Mouse (Mus musculus) hindbrain, embryonic 13.5 days (tissue): ENCODE data around the gene Etnk1. TPM values are rescaled to one million over a fixed set of nuclear protein-coding genes. Genes with fewer than 3 reads are reported as not detected.

Experiments used
- polyA plus RNA-seq: library from polyadenylated mRNA; unstranded; fragments of >200 nt; fragmentation: Nextera tagmentation; extraction: Ambion mirVana; gene quantifications from 2 replicates; pipeline ENCODE4 v1.2.1, GENCODE M21; 2015

Etnk1 gene
- polyA plus RNA-seq, 1 experiment from 2014 or later = 36.3 TPM

Other genes starting within 250 kb of the Etnk1 start
- 7.6 and 7.7 TPM in 2 replicates for gene St8sia1, start 202.8 kb upstream of the Etnk1 start, polyA plus RNA-seq
- gene C2cd5, start 67.1 kb upstream of the Etnk1 start, polyA plus RNA-seq = 46.6 and 47.6 TPM in 2 replicates